Mouse (Mus musculus): ENCODE data around the gene Mbnl2. TPM values are rescaled to one million over a fixed set of nuclear protein-coding genes. Genes with fewer than 3 reads are reported as not detected.

Mbnl2 gene
- polyA plus RNA-seq, 1 experiment from 2014 or later, result 129 TPM

- WGBS, result 69% methylated on average over 8 of the region's 8 CpGs
- ATAC-seq (ENCODE audit: insufficient number of reproducible peaks, insufficient read depth, low FRiP score, low read depth), result no peak
- peaks cover 19 to 20% of the 10 kb centered on the region in 2 experiments for H3K4me1 ChIP-seq (ENCODE audit: control insufficient read depth in 2 of 2, insufficient read depth in 2 of 2, low read length in 2 of 2)
These were observed 87.8 kb downstream of the Mbnl2 start for GRCm38 (mm10) chr14:120363090-120363818.

GRCm38 (mm10) chr14:120365088-120365487 is 89.6 kb downstream of the Mbnl2 start:
- H3K36me3 ChIP-seq (ENCODE audit: control insufficient read depth, insufficient read depth, low read length), result no peaks in the 10 kb centered on the region
- H3K4me1 ChIP-seq (ENCODE audit: control insufficient read depth in 2 of 2, insufficient read depth in 2 of 2, low read length in 2 of 2), result peaks cover 30 to 38% of the 10 kb centered on the region in 2 experiments
- ATAC-seq (ENCODE audit: insufficient number of reproducible peaks, insufficient read depth, low FRiP score, low read depth), result no peak
- 88% methylated on average over 4 of the region's 4 CpGs for WGBS
- H3K27me3 ChIP-seq (ENCODE audit: control insufficient read depth, insufficient read depth, low read length), result no peaks in the 10 kb centered on the region
- H3K9ac ChIP-seq (ENCODE audit: low read length), result no peak overlapping the region
- H3K4me3 ChIP-seq (ENCODE audit: control insufficient read depth in 1 of 2, insufficient read depth in 1 of 2, low read depth in 1 of 2, low read length in 2 of 2), result no peak overlapping the region
- H3K27ac ChIP-seq (replicated peaks in 1 of 2; ENCODE audit: control insufficient read depth in 1 of 2, insufficient read depth in 1 of 2, low read depth in 2 of 2, low read length in 2 of 2), result no peak overlapping the region
- no peak overlapping the region for H3K4me2 ChIP-seq (ENCODE audit: low read length)
- H3K9me3 ChIP-seq (ENCODE audit: control insufficient read depth, low read length), result no peaks in the 10 kb centered on the region

More at GRCm38 (mm10) chr14:120363090-120363818, 87.8 kb downstream of the Mbnl2 start:
- H3K4me3 ChIP-seq (ENCODE audit: control insufficient read depth in 1 of 2, insufficient read depth in 1 of 2, low read depth in 1 of 2, low read length in 2 of 2), result no peak overlapping the region
- H3K4me2 ChIP-seq (ENCODE audit: low read length), result no peak overlapping the region
- H3K9me3 ChIP-seq (ENCODE audit: control insufficient read depth, low read length), result no peaks in the 10 kb centered on the region
- H3K9ac ChIP-seq (ENCODE audit: low read length), result no peak overlapping the region
- no peaks in the 10 kb centered on the region for H3K27me3 ChIP-seq (ENCODE audit: control insufficient read depth, insufficient read depth, low read length)
- H3K27ac ChIP-seq (replicated peaks in 1 of 2; ENCODE audit: control insufficient read depth in 1 of 2, insufficient read depth in 1 of 2, low read depth in 2 of 2, low read length in 2 of 2), result peak overlapping the region; percentile 43 to 66; a peak in 3 of 4 replicates
- H3K36me3 ChIP-seq (ENCODE audit: control insufficient read depth, insufficient read depth, low read length), result peaks cover 5% of the 10 kb centered on the region; the same call in 1 of the 2 replicates

GRCm38 (mm10) chr14:120366962-120367361 is 91.5 kb downstream of the Mbnl2 start:
- Histone ChIP-seq H3K4me2 (ENCODE audit: low read length) (no peak overlapping the region), H3K36me3 (ENCODE audit: control insufficient read depth, insufficient read depth, low read length) (no peaks in the 10 kb centered on the region), H3K27ac (replicated peaks in 1 of 2; ENCODE audit: control insufficient read depth in 1 of 2, insufficient read depth in 1 of 2, low read depth in 2 of 2, low read length in 2 of 2) (no peak overlapping the region), H3K4me1 (ENCODE audit: control insufficient read depth in 2 of 2, insufficient read depth in 2 of 2, low read length in 2 of 2) (peaks cover 41 to 56% of the 10 kb centered on the region in 2 experiments), H3K9me3 (ENCODE audit: control insufficient read depth, low read length) (no peaks in the 10 kb centered on the region), H3K9ac (ENCODE audit: low read length) (no peak overlapping the region), H3K27me3 (ENCODE audit: control insufficient read depth, insufficient read depth, low read length) (no peaks in the 10 kb centered on the region), H3K4me3 (ENCODE audit: control insufficient read depth in 1 of 2, insufficient read depth in 1 of 2, low read depth in 1 of 2, low read length in 2 of 2) (no peak overlapping the region)
- ATAC-seq (ENCODE audit: insufficient number of reproducible peaks, insufficient read depth, low FRiP score, low read depth), result no peak
- WGBS, result 82% methylated on average over 8 of the region's 8 CpGs

GRCm38 (mm10) chr14:120367589-120367988 is 92.1 kb downstream of the Mbnl2 start:
- Histone ChIP-seq H3K27ac (replicated peaks in 1 of 2; ENCODE audit: control insufficient read depth in 1 of 2, insufficient read depth in 1 of 2, low read depth in 2 of 2, low read length in 2 of 2) (no peak overlapping the region), H3K4me1 (ENCODE audit: control insufficient read depth in 2 of 2, insufficient read depth in 2 of 2, low read length in 2 of 2) (peaks cover 40 to 59% of the 10 kb centered on the region in 2 experiments), H3K9ac (ENCODE audit: low read length) (no peak overlapping the region), H3K4me2 (ENCODE audit: low read length) (no peak overlapping the region), H3K27me3 (ENCODE audit: control insufficient read depth, insufficient read depth, low read length) (no peaks in the 10 kb centered on the region), H3K36me3 (ENCODE audit: control insufficient read depth, insufficient read depth, low read length) (no peaks in the 10 kb centered on the region), H3K4me3 (ENCODE audit: control insufficient read depth in 1 of 2, insufficient read depth in 1 of 2, low read depth in 1 of 2, low read length in 2 of 2) (no peak overlapping the region), H3K9me3 (ENCODE audit: control insufficient read depth, low read length) (no peaks in the 10 kb centered on the region)
- ATAC-seq (ENCODE audit: insufficient number of reproducible peaks, insufficient read depth, low FRiP score, low read depth), result no peak
- WGBS, result 81% methylated on average over 4 of the region's 4 CpGs

GRCm38 (mm10) chr14:120368456-120368855 is 93.0 kb downstream of the Mbnl2 start:
- peak overlapping the region; percentile 41 to 67 for H3K27ac ChIP-seq (replicated peaks in 1 of 2; ENCODE audit: control insufficient read depth in 1 of 2, insufficient read depth in 1 of 2, low read depth in 2 of 2, low read length in 2 of 2)
- H3K36me3 ChIP-seq (ENCODE audit: control insufficient read depth, insufficient read depth, low read length), result no peaks in the 10 kb centered on the region
- no peak overlapping the region for H3K4me3 ChIP-seq (ENCODE audit: control insufficient read depth in 1 of 2, insufficient read depth in 1 of 2, low read depth in 1 of 2, low read length in 2 of 2)
- no peak for ATAC-seq (ENCODE audit: insufficient number of reproducible peaks, insufficient read depth, low FRiP score, low read depth)
- no peaks in the 10 kb centered on the region for H3K9me3 ChIP-seq (ENCODE audit: control insufficient read depth, low read length)
- H3K4me2 ChIP-seq (ENCODE audit: low read length), result no peak overlapping the region
- H3K4me1 ChIP-seq (ENCODE audit: control insufficient read depth in 2 of 2, insufficient read depth in 2 of 2, low read length in 2 of 2), result peaks cover 36 to 61% of the 10 kb centered on the region in 2 experiments
- no peaks in the 10 kb centered on the region for H3K27me3 ChIP-seq (ENCODE audit: control insufficient read depth, insufficient read depth, low read length)
- no peak overlapping the region for H3K9ac ChIP-seq (ENCODE audit: low read length)
- WGBS, result 55% methylated on average over 5 of the region's 5 CpGs

- ATAC-seq (ENCODE audit: insufficient number of reproducible peaks, insufficient read depth, low FRiP score, low read depth), result peak; percentile 55
- Histone ChIP-seq H3K4me3 (ENCODE audit: control insufficient read depth in 1 of 2, insufficient read depth in 1 of 2, low read depth in 1 of 2, low read length in 2 of 2) (no peak overlapping the region), H3K9me3 (ENCODE audit: control insufficient read depth, low read length) (no peaks in the 10 kb centered on the region), H3K4me1 (ENCODE audit: control insufficient read depth in 2 of 2, insufficient read depth in 2 of 2, low read length in 2 of 2) (peaks cover 40 to 66% of the 10 kb centered on the region in 2 experiments), H3K9ac (ENCODE audit: low read length) (0 out of 2 replicates have a peak overlapping the region, but pooled peaks have one; percentile 25), H3K36me3 (ENCODE audit: control insufficient read depth, insufficient read depth, low read length) (no peaks in the 10 kb centered on the region), H3K27me3 (ENCODE audit: control insufficient read depth, insufficient read depth, low read length) (no peaks in the 10 kb centered on the region), H3K4me2 (ENCODE audit: low read length) (no peak overlapping the region), H3K27ac (replicated peaks in 1 of 2; ENCODE audit: control insufficient read depth in 1 of 2, insufficient read depth in 1 of 2, low read depth in 2 of 2, low read length in 2 of 2) (peak overlapping the region; percentile 41 to 67)
- 30% methylated on average over 8 of the region's 8 CpGs for WGBS
These were observed 93.5 kb downstream of the Mbnl2 start for GRCm38 (mm10) chr14:120368914-120369391.

GRCm38 (mm10) chr14:120370044-120370443 is 94.6 kb downstream of the Mbnl2 start:
- H3K4me3 ChIP-seq (ENCODE audit: control insufficient read depth in 1 of 2, insufficient read depth in 1 of 2, low read depth in 1 of 2, low read length in 2 of 2), result no peak overlapping the region
- no peaks in the 10 kb centered on the region for H3K36me3 ChIP-seq (ENCODE audit: control insufficient read depth, insufficient read depth, low read length)
- no peaks in the 10 kb centered on the region for H3K27me3 ChIP-seq (ENCODE audit: control insufficient read depth, insufficient read depth, low read length)
- H3K27ac ChIP-seq (replicated peaks in 1 of 2; ENCODE audit: control insufficient read depth in 1 of 2, insufficient read depth in 1 of 2, low read depth in 2 of 2, low read length in 2 of 2), result no peak overlapping the region; a peak in 1 of 4 replicates
- no peak for ATAC-seq (ENCODE audit: insufficient number of reproducible peaks, insufficient read depth, low FRiP score, low read depth)
- H3K9ac ChIP-seq (ENCODE audit: low read length), result no peak overlapping the region
- WGBS, result 80% methylated on average over 14 of the region's 14 CpGs
- peaks cover 43 to 67% of the 10 kb centered on the region in 2 experiments for H3K4me1 ChIP-seq (ENCODE audit: control insufficient read depth in 2 of 2, insufficient read depth in 2 of 2, low read length in 2 of 2)
- no peak overlapping the region for H3K4me2 ChIP-seq (ENCODE audit: low read length)
- H3K9me3 ChIP-seq (ENCODE audit: control insufficient read depth, low read length), result no peaks in the 10 kb centered on the region

Data from heart, embryonic 14.5 days (tissue).